Mouse (Mus musculus) lung, adult 2 months (tissue): ENCODE results near the gene Gm26602. TPM values are rescaled to one million over a fixed set of nuclear protein-coding genes. Genes with fewer than 3 reads are reported as not detected.
"Not testable (repeated sequence)": the region's sequence is repeated elsewhere in the genome, so short reads cannot be mapped to it uniquely, and the experiment has no call there.

Experiments used
- DNase-seq: peaks from one replicate; pipeline ENCODE4 v3.0.0; 2022
- H3K4me1 ChIP-seq: fragments of 200-500 bp; 2 replicates; pipeline ENCODE4 v1.6.1; 2011; ENCODE audit warnings: low read length; ENCODE audit not compliant: control insufficient read depth, insufficient read depth
- H3K4me3 ChIP-seq: fragments of 200-500 bp; replicated peaks from 2 replicates; pipeline ENCODE3; 2011; ENCODE audit warnings: low read depth, mild to moderate bottlenecking, control low read depth, low read length; ENCODE audit errors: extremely low read depth
- CTCF ChIP-seq: fragments of 200-500 bp; IDR thresholded peaks from 2 replicates; pipeline ENCODE4 v1.5.1; 2011; ENCODE audit warnings: mild to moderate bottlenecking, low read length, control low read depth; ENCODE audit not compliant: insufficient read depth
- POLR2A ChIP-seq: fragments of 200-500 bp; IDR thresholded peaks from 2 replicates; pipeline ENCODE4 v1.6.1; 2011; ENCODE audit warnings: low read depth, mild to moderate bottlenecking, control low read depth, low read length, borderline replicate concordance; ENCODE audit errors: extremely low read depth
- WGBS: fragments of 180-500 bp; shearing (Covaris S2); methylation state at CpG from one replicate; pipeline ENCODE4 v1.1.7; 2018; 5-methylcytosine and 5-hydroxymethylcytosine counted together
- polyA plus RNA-seq: library from polyadenylated mRNA; depleted of rRNA; stranded (reverse); fragments of >200 nt; gene quantifications from 2 replicates; pipeline ENCODE4 v1.2.3, GENCODE M21; 2012; rRNA removed

Gm26602 gene
- polyA plus RNA-seq, 1 experiment: not detected

- no peak for DNase-seq
- Histone ChIP-seq H3K4me3 (no peak overlapping the region), H3K4me1 (peaks cover 7% of the 10 kb centered on the region)
- no peak for TF ChIP-seq CTCF
- no peak for TF ChIP-seq POLR2A
- WGBS: 56% methylated on average over 4 of the region's 4 CpGs
Observed at GRCm38 (mm10) chr10:79956643-79957154, 46.0 kb downstream of the Gm26602 start.

GRCm38 (mm10) chr10:79958140-79958816 lies 47.6 kb downstream of the Gm26602 start:
- peak; percentile 95 for TF ChIP-seq CTCF
- no peak for TF ChIP-seq POLR2A
- peaks cover 7% of the 10 kb centered on the region for H3K4me1 ChIP-seq
- no peak overlapping the region for H3K4me3 ChIP-seq
- 14% methylated on average over 21 of the region's 21 CpGs for WGBS
- DNase-seq: peak; percentile 84

GRCm38 (mm10) chr10:79959412-79959811 lies 48.8 kb downstream of the Gm26602 start:
- peak overlapping the region; percentile 48 for H3K4me3 ChIP-seq
- H3K4me1 ChIP-seq, DNase-seq: not testable (repeated sequence)
- WGBS: 30% methylated on average over 6 of the region's 10 CpGs

GRCm38 (mm10) chr10:79959847-79960601 lies 49.4 kb downstream of the Gm26602 start, which contains the start of gene Wdr18:
Gene Wdr18 (plus strand): TSS chr10:79960152.
- WGBS: under 1% methylated on average over 61 of the region's 61 CpGs
- Histone ChIP-seq H3K4me3 (peak within 1 kb of the TSS; percentile 96), H3K4me1 (peaks cover 7% of the 10 kb centered on the region)
- TF ChIP-seq POLR2A: peak; percentile 44; the same call in 1 of the 2 replicates
- peak; percentile 88 for TF ChIP-seq CTCF
- peak; percentile 99 for DNase-seq

Other genes with a start within 250 kb of the Gm26602 start
- 0.13 TPM in 1 of 2 replicates, not detected in the other for gene Madcam1, start 246.3 kb upstream of the Gm26602 start, polyA plus RNA-seq
- 70.4 and 84.7 TPM in 2 replicates for gene Tpgs1, start 241.5 kb upstream of the Gm26602 start, polyA plus RNA-seq
- gene Cdc34, start 228.7 kb upstream of the Gm26602 start, polyA plus RNA-seq: 112 and 121 TPM in 2 replicates
- gene Gzmm, start 221.8 kb upstream of the Gm26602 start, polyA plus RNA-seq: 1.5 and 1.6 TPM in 2 replicates
- 684 and 692 TPM in 2 replicates for gene Bsg, start 206.4 kb upstream of the Gm26602 start, polyA plus RNA-seq
- gene Hcn2, start 194.2 kb upstream of the Gm26602 start, polyA plus RNA-seq: 3.0 and 3.9 TPM in 2 replicates
- gene Polrmt, start 164.3 kb upstream of the Gm26602 start, polyA plus RNA-seq: 42.0 and 46.2 TPM in 2 replicates
- 0.10 and 1.0 TPM in 2 replicates for gene Fgf22, start 155.8 kb upstream of the Gm26602 start, polyA plus RNA-seq
- 103 and 134 TPM in 2 replicates for gene Rnf126, start 143.9 kb upstream of the Gm26602 start, polyA plus RNA-seq
- gene Fstl3, start 133.6 kb upstream of the Gm26602 start, polyA plus RNA-seq: 65.8 and 72.7 TPM in 2 replicates
- gene Prss57, start 119.9 kb upstream of the Gm26602 start, polyA plus RNA-seq: 0.20 TPM in 1 of 2 replicates, not detected in the other
- gene Palm, start 117.3 kb upstream of the Gm26602 start, polyA plus RNA-seq: 34.2 and 38.5 TPM in 2 replicates
- 4.0 and 4.8 TPM in 2 replicates for gene Misp, start 89.9 kb upstream of the Gm26602 start, polyA plus RNA-seq
- 224 and 265 TPM in 2 replicates for gene Ptbp1, start 56.4 kb upstream of the Gm26602 start, polyA plus RNA-seq
- 3.6 and 5.0 TPM in 2 replicates for gene Prtn3, start 36.4 kb upstream of the Gm26602 start, polyA plus RNA-seq
- 8.4 and 8.9 TPM in 2 replicates for gene Plppr3, start 36.2 kb upstream of the Gm26602 start, polyA plus RNA-seq
- 0.11 and 0.85 TPM in 2 replicates for gene Elane, start 24.6 kb upstream of the Gm26602 start, polyA plus RNA-seq
- gene Cfd, start 20.0 kb upstream of the Gm26602 start, polyA plus RNA-seq: 297 and 1,797 TPM in 2 replicates
- 76.2 and 79.1 TPM in 2 replicates for gene Med16, start 1.9 kb upstream of the Gm26602 start, polyA plus RNA-seq
- 20.9 and 24.4 TPM in 2 replicates for gene Kiss1r, start 6.1 kb downstream of the Gm26602 start, polyA plus RNA-seq
- gene R3hdm4, start 10.4 kb downstream of the Gm26602 start, polyA plus RNA-seq: 129 and 162 TPM in 2 replicates
- 7.8 and 8.6 TPM in 2 replicates for gene Arid3a, start 16.2 kb downstream of the Gm26602 start, polyA plus RNA-seq
- 33.5 and 35.5 TPM in 2 replicates for gene Wdr18, start 49.3 kb downstream of the Gm26602 start, polyA plus RNA-seq
- gene Grin3b, start 59.9 kb downstream of the Gm26602 start, polyA plus RNA-seq: 0.33 TPM in 1 of 2 replicates, not detected in the other
- 294 and 318 TPM in 2 replicates for gene Tmem259, start 73.5 kb downstream of the Gm26602 start, polyA plus RNA-seq
- 387 and 395 TPM in 2 replicates for gene Cnn2, start 77.7 kb downstream of the Gm26602 start, polyA plus RNA-seq
- 31.4 and 38.2 TPM in 2 replicates for gene Abca7, start 85.6 kb downstream of the Gm26602 start, polyA plus RNA-seq
- gene Arhgap45, start 105.8 kb downstream of the Gm26602 start, polyA plus RNA-seq: 102 and 103 TPM in 2 replicates
- 199 and 208 TPM in 2 replicates for gene Polr2e, start 128.9 kb downstream of the Gm26602 start, polyA plus RNA-seq
- 581 and 623 TPM in 2 replicates for gene Gpx4, start 136.3 kb downstream of the Gm26602 start, polyA plus RNA-seq
- 83.7 and 85.8 TPM in 2 replicates for gene Sbno2, start 194.7 kb downstream of the Gm26602 start, polyA plus RNA-seq
- 161 and 168 TPM in 2 replicates for gene Stk11, start 204.9 kb downstream of the Gm26602 start, polyA plus RNA-seq
- 709 and 1,054 TPM in 2 replicates for gene Atp5d, start 227.8 kb downstream of the Gm26602 start, polyA plus RNA-seq
- gene Cbarp, start 230.0 kb downstream of the Gm26602 start, polyA plus RNA-seq: 29.9 and 31.5 TPM in 2 replicates
- 110 and 150 TPM in 2 replicates for gene Midn, start 237.4 kb downstream of the Gm26602 start, polyA plus RNA-seq